Mouse (Mus musculus) MEL (cell line): ENCODE results near the gene Natd1. TPM values are rescaled to one million over a fixed set of nuclear protein-coding genes. Genes with fewer than 3 reads are reported as not detected.

Experiments used
- DNase-seq: peaks from one replicate; pipeline ENCODE4 v3.0.0; 2011; ENCODE audit warnings: low read depth, low spot score
- H3K27ac ChIP-seq: 2 replicates; pipeline ENCODE4 v1.5.1; 2012; ENCODE audit warnings: low read depth, mild to moderate bottlenecking, control low read depth, low read length, moderate library complexity; ENCODE audit not compliant: control insufficient read depth
- H3K27me3 ChIP-seq, 2 experiments: fragments of 150-350 bp in 1 of 2; sonication (generic) in 1 of 2; 2 replicates each; pipeline ENCODE4 v1.6.1; 2012; ENCODE audit warnings: low read length in 2 of 2, mild to moderate bottlenecking in 2 of 2, improper control_type of control experiment in 1 of 2, moderate library complexity in 1 of 2; ENCODE audit not compliant: insufficient read depth in 2 of 2, control insufficient read depth in 1 of 2
- H3K36me3 ChIP-seq, 2 experiments: 2 replicates each; pipeline ENCODE4 v1.6.1; 2012 to 2014; ENCODE audit warnings: low read length in 2 of 2, improper control_type of control experiment in 1 of 2, inconsistent platforms in 1 of 2, mild to moderate bottlenecking in 1 of 2; ENCODE audit not compliant: insufficient read depth in 2 of 2, control insufficient read depth in 1 of 2
- H3K4me1 ChIP-seq, 2 experiments: fragments of 150-350 bp in 1 of 2; sonication (generic) in 1 of 2; 2 replicates each; pipeline ENCODE4 v1.6.1; 2012; ENCODE audit warnings: low read length in 2 of 2, improper control_type of control experiment in 1 of 2, mild to moderate bottlenecking in 1 of 2; ENCODE audit not compliant: insufficient read depth in 2 of 2, control insufficient read depth in 1 of 2
- H3K4me3 ChIP-seq, 2 experiments: fragments of 150-350 bp in 1 of 2; sonication (generic) in 1 of 2; 2 replicates each; pipeline ENCODE4 v1.5.1; 2012; ENCODE audit warnings: low read depth in 2 of 2, low read length in 2 of 2, mild to moderate bottlenecking in 2 of 2, moderate library complexity in 2 of 2, control low read depth in 1 of 2, improper control_type of control experiment in 1 of 2; ENCODE audit not compliant: control insufficient read depth in 1 of 2, insufficient read depth in 1 of 2
- H3K79me2 ChIP-seq: 2 replicates; pipeline ENCODE4 v1.6.1; 2012; ENCODE audit warnings: mild to moderate bottlenecking, low read length, moderate library complexity; ENCODE audit not compliant: control insufficient read depth, poor library complexity, insufficient read depth
- H3K9ac ChIP-seq: 2 replicates; pipeline ENCODE4 v1.6.1; 2012; ENCODE audit warnings: low read depth, mild to moderate bottlenecking, control low read depth, low read length, moderate library complexity; ENCODE audit not compliant: control insufficient read depth, poor library complexity, severe bottlenecking
- H3K9me3 ChIP-seq: fragments of 150-350 bp; sonication (generic); replicated peaks from 2 replicates; pipeline ENCODE4 v1.6.1; 2012; ENCODE audit warnings: mild to moderate bottlenecking, low read length, improper control_type of control experiment, moderate library complexity; ENCODE audit not compliant: insufficient read depth
- BHLHE40 ChIP-seq: IDR thresholded peaks from 2 replicates; pipeline ENCODE4 v1.6.1; 2012; ENCODE audit warnings: low read depth, mild to moderate bottlenecking, inconsistent platforms, low read length, improper control_type of control experiment, borderline replicate concordance
- CHD2 ChIP-seq: IDR thresholded peaks from 2 replicates; pipeline ENCODE4 v1.6.1; 2011; ENCODE audit warnings: low read length, improper control_type of control experiment
- CTCF ChIP-seq, 3 experiments: IDR thresholded peaks in 2 of 3; conservative IDR thresholded peaks in 1 of 3; 2 replicates each; pipeline ENCODE4 v1.5.1; 2011 to 2012; ENCODE audit warnings: low read length in 3 of 3, low read depth in 2 of 3, mild to moderate bottlenecking in 2 of 3, improper control_type of control experiment in 1 of 3, inconsistent platforms in 1 of 3, mixed read lengths in 1 of 3, moderate library complexity in 1 of 3; ENCODE audit not compliant: control insufficient read depth in 1 of 3, insufficient read depth in 1 of 3, poor library complexity in 1 of 3, severe bottlenecking in 1 of 3
- E2F4 ChIP-seq: IDR thresholded peaks from 2 replicates; pipeline ENCODE4 v1.6.1; 2011; ENCODE audit warnings: low read depth, low read length, improper control_type of control experiment, borderline replicate concordance
- ELF1 ChIP-seq: IDR thresholded peaks from 2 replicates; pipeline ENCODE4 v1.6.1; 2014; ENCODE audit warnings: low read depth, mild to moderate bottlenecking, inconsistent platforms, low read length, improper control_type of control experiment, moderate library complexity
- EP300 ChIP-seq, 2 experiments: IDR thresholded peaks; 2 replicates each; pipeline ENCODE4 v1.6.1; 2011; ENCODE audit warnings: improper control_type of control experiment in 2 of 2, low read length in 2 of 2, low read depth in 1 of 2, mild to moderate bottlenecking in 1 of 2
- GABPA ChIP-seq: IDR thresholded peaks from 2 replicates; pipeline ENCODE4 v1.6.1; 2012; ENCODE audit warnings: low read depth, mild to moderate bottlenecking, inconsistent platforms, low read length, improper control_type of control experiment, moderate library complexity
- GATA1 ChIP-seq: IDR thresholded peaks from 2 replicates; pipeline ENCODE4 v1.6.1; 2011; ENCODE audit warnings: low read depth, low read length, improper control_type of control experiment
- JUND ChIP-seq: IDR thresholded peaks from 2 replicates; pipeline ENCODE4 v1.6.1; 2011; ENCODE audit warnings: low read depth, mild to moderate bottlenecking, improper control_type of control experiment, low read length
- KAT2A ChIP-seq: conservative IDR thresholded peaks from 2 replicates; pipeline ENCODE4 v1.6.1; 2012; ENCODE audit warnings: low read depth, low read length, improper control_type of control experiment, inconsistent platforms
- MAFK ChIP-seq: IDR thresholded peaks from 2 replicates; pipeline ENCODE4 v1.6.1; 2011; ENCODE audit warnings: low read depth, mild to moderate bottlenecking, low read length, improper control_type of control experiment, borderline replicate concordance
- MAZ ChIP-seq: IDR thresholded peaks from 2 replicates; pipeline ENCODE4 v1.6.1; 2012; ENCODE audit warnings: low read depth, mild to moderate bottlenecking, inconsistent platforms, low read length, improper control_type of control experiment
- MEF2A ChIP-seq: IDR thresholded peaks from 2 replicates; pipeline ENCODE4 v1.6.1; 2014; ENCODE audit warnings: low read depth, mild to moderate bottlenecking, inconsistent platforms, low read length, improper control_type of control experiment; ENCODE audit not compliant: poor library complexity, insufficient replicate concordance, severe bottlenecking; ENCODE audit errors: extremely low read depth
- MYB ChIP-seq: IDR thresholded peaks from 2 replicates; pipeline ENCODE4 v1.6.1; 2011; ENCODE audit warnings: mild to moderate bottlenecking, low read depth, low read length, improper control_type of control experiment
- MYC ChIP-seq: IDR thresholded peaks from 2 replicates; pipeline ENCODE4 v1.6.1; 2011; ENCODE audit warnings: low read depth, mild to moderate bottlenecking, low read length, improper control_type of control experiment, moderate library complexity
- NELFE ChIP-seq: IDR thresholded peaks from 2 replicates; pipeline ENCODE4 v1.6.1; 2011; ENCODE audit warnings: low read depth, low read length, improper control_type of control experiment
- NRF1 ChIP-seq: IDR thresholded peaks from 2 replicates; pipeline ENCODE4 v1.6.1; 2014; ENCODE audit warnings: low read depth, mild to moderate bottlenecking, inconsistent platforms, low read length, improper control_type of control experiment, moderate library complexity; ENCODE audit not compliant: poor library complexity, insufficient read depth, severe bottlenecking
- POLR2AphosphoS2 ChIP-seq: IDR thresholded peaks from 2 replicates; pipeline ENCODE4 v1.6.1; 2011; ENCODE audit warnings: low read length, improper control_type of control experiment
- POLR2AphosphoS5 ChIP-seq: IDR thresholded peaks from 2 replicates; pipeline ENCODE4 v1.6.1; 2012; ENCODE audit warnings: low read depth, borderline replicate concordance, mild to moderate bottlenecking, inconsistent platforms, low read length, moderate library complexity, mixed read lengths
- RAD21 ChIP-seq: IDR thresholded peaks from 2 replicates; pipeline ENCODE4 v1.6.1; 2011; ENCODE audit warnings: mild to moderate bottlenecking, low read depth, low read length, improper control_type of control experiment
- RCOR1 ChIP-seq: IDR thresholded peaks from 2 replicates; pipeline ENCODE4 v1.6.1; 2012; ENCODE audit warnings: low read depth, mild to moderate bottlenecking, inconsistent platforms, low read length, improper control_type of control experiment
- SIN3A ChIP-seq: IDR thresholded peaks from 2 replicates; pipeline ENCODE4 v1.6.1; 2012; ENCODE audit warnings: low read length, improper control_type of control experiment, inconsistent platforms
- TAL1 ChIP-seq: IDR thresholded peaks from 2 replicates; pipeline ENCODE4 v1.6.1; 2012; ENCODE audit warnings: mild to moderate bottlenecking, inconsistent platforms, low read length, moderate library complexity, mixed read lengths
- TBP ChIP-seq: IDR thresholded peaks from 2 replicates; pipeline ENCODE4 v1.8.0; 2011; ENCODE audit warnings: low read depth, low read length, improper control_type of control experiment
- UBTF ChIP-seq: IDR thresholded peaks from 2 replicates; pipeline ENCODE4 v1.6.1; 2012; ENCODE audit warnings: low read depth, mild to moderate bottlenecking, inconsistent platforms, low read length, improper control_type of control experiment, moderate library complexity, borderline replicate concordance; ENCODE audit not compliant: insufficient read depth
- USF2 ChIP-seq, 2 experiments: IDR thresholded peaks; 2 replicates each; pipeline ENCODE4 v1.6.1; 2011 to 2012; ENCODE audit warnings: improper control_type of control experiment in 2 of 2, low read length in 2 of 2, borderline replicate concordance in 1 of 2, inconsistent platforms in 1 of 2, low read depth in 1 of 2, mild to moderate bottlenecking in 1 of 2; ENCODE audit not compliant: insufficient read depth in 1 of 2
- ZC3H11A ChIP-seq: IDR thresholded peaks from 2 replicates; pipeline ENCODE4 v1.6.1; 2012; ENCODE audit warnings: low read depth, mild to moderate bottlenecking, inconsistent platforms, low read length, improper control_type of control experiment
- ZKSCAN1 ChIP-seq: IDR thresholded peaks from 2 replicates; pipeline ENCODE4 v1.6.1; 2012; ENCODE audit warnings: low read depth, mild to moderate bottlenecking, inconsistent platforms, low read length, improper control_type of control experiment, moderate library complexity
- ZMIZ1 ChIP-seq: IDR thresholded peaks from 2 replicates; pipeline ENCODE4 v1.6.1; 2012; ENCODE audit warnings: low read depth, mild to moderate bottlenecking, inconsistent platforms, low read length, improper control_type of control experiment, moderate library complexity
- ZNF384 ChIP-seq: IDR thresholded peaks from 2 replicates; pipeline ENCODE4 v1.6.1; 2012; ENCODE audit warnings: low read depth, mild to moderate bottlenecking, inconsistent platforms, low read length, improper control_type of control experiment
- polyA plus RNA-seq, 2 experiments: library from polyadenylated mRNA; stranded (reverse) in 1 of 2; unstranded in 1 of 2; fragments of >175 nt in 1 of 2; fragments of >200 nt in 1 of 2; gene quantifications; 2 replicates each; pipeline versions ENCODE4 v1.2.1 to v1.2.4; 2012; ENCODE audit warnings: low replicate concordance in 2 of 2, low read depth in 1 of 2; ENCODE audit not compliant: insufficient read length in 2 of 2, insufficient read depth in 1 of 2, missing spikeins in 1 of 2
- total RNA-seq: library from RNA; depleted of rRNA; stranded (reverse); fragments of 300-350 nt; gene quantifications from 2 replicates; pipeline ENCODE4 v1.2.3, GENCODE M21; 2012

Gene Natd1
- total and polyA plus RNA-seq, 3 experiments, result 3.0 to 10.9 TPM; not detected in 1

DNA sequence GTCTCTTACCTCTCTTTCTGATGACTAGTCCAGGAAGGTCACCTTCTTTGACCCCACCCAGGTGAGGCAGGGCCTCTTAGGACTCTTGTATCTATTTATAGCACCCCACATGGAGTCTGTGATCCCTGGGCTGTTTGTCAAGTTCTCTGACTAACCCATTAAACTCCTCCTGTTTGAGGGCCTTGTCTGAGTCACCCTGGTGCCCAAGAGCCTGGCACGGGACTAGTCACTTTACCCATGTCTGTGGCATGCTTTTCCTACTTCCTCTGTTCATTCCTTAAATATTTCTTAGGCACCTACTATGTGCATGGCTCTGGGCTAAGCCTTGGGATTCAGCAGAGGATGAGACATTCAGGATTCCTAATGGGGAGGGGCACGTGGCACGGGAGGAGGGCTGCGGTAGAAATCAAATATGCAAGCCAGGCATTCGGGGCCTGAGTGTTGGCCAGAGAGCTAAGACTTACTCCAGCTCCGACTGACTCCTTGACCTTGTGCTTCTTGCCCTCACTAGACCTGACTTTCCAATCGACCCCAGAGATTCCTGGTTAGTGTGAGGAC is 16.3 kb upstream of the Natd1 start (continued):
- no peak for TF ChIP-seq MAFK
- TF ChIP-seq ZNF384, result no peak
- peak; percentile 64; the same call in 1 of the 2 replicates for TF ChIP-seq UBTF
- no peak for TF ChIP-seq GATA1
- TF ChIP-seq CHD2, result no peak
- no peak for TF ChIP-seq RAD21
- TF ChIP-seq CTCF (IDR thresholded peaks at IDR 0.05 in 2 of 3, conservative IDR thresholded peaks at IDR 0.05 in 1 of 3; ENCODE audit: control insufficient read depth in 1 of 3, insufficient read depth in 1 of 3, low read depth in 2 of 3, low read length in 3 of 3, poor library complexity in 1 of 3, severe bottlenecking in 1 of 3), result no peak
- no peak for TF ChIP-seq ZMIZ1
- no peak; the same call in 1 of the 2 replicates for TF ChIP-seq MAZ
- no peak for TF ChIP-seq ELF1
- peak; percentile 31; the same call in 1 of the 2 replicates for TF ChIP-seq MEF2A
- no peak for TF ChIP-seq EP300 (IDR thresholded peaks at IDR 0.05; ENCODE audit: low read depth in 1 of 2, low read length in 2 of 2)
- TF ChIP-seq MYB, result no peak

DNA sequence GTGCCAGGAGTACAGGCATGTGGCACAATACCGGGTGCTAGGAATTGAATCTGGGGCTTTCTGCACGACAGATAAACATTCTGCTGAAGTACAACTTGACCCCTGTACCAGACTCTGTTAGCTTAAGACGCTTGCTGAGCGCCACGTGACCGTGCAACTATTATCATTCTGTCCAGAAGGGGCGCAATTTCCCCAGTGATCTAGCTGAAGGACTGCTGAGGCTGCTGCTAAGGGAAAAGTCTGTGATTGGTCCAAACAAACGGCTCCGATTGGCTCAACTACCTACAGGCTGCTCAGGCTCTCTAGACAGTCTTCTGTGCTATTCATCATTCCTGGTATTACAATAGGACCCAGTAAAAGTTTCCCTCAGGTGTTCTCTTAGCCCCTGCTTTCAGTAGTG is 12.7 kb upstream of the Natd1 start:
- H3K4me3 ChIP-seq, result no peak overlapping the region
- H3K36me3 ChIP-seq, result peaks cover 2 to 14% of the 10 kb centered on the region in 2 experiments
- peak overlapping the region; percentile 33; the same call in 1 of the 2 replicates for H3K27ac ChIP-seq
- no peaks in the 10 kb centered on the region for H3K27me3 ChIP-seq
- H3K4me1 ChIP-seq, result peaks cover 9 to 31% of the 10 kb centered on the region in 2 experiments
- H3K79me2 ChIP-seq, result peaks cover 26% of the 10 kb centered on the region
- H3K9me3 ChIP-seq, result no peaks in the 10 kb centered on the region
- H3K9ac ChIP-seq, result peak overlapping the region; percentile 61
- DNase-seq, result peak; percentile 98
- TF ChIP-seq TBP (0 out of 2 replicates have a peak, but pooled peaks have one; percentile 28), MAZ (no peak; the same call in 1 of the 2 replicates), CHD2 (no peak), RCOR1 (peak; percentile 53; the same call in 1 of the 2 replicates), JUND (no peak), GATA1 (no peak), MYB (no peak), CTCF (IDR thresholded peaks at IDR 0.05 in 2 of 3, conservative IDR thresholded peaks at IDR 0.05 in 1 of 3; ENCODE audit: control insufficient read depth in 1 of 3, insufficient read depth in 1 of 3, low read depth in 2 of 3, low read length in 3 of 3, poor library complexity in 1 of 3, severe bottlenecking in 1 of 3) (peak; percentile 76 to 97 (median 94)), POLR2AphosphoS2 (no peak), E2F4 (no peak), BHLHE40 (peak; percentile 94), TAL1 (no peak), ZNF384 (no peak), USF2 (IDR thresholded peaks at IDR 0.05; ENCODE audit: borderline replicate concordance in 1 of 2, insufficient read depth in 1 of 2, low read depth in 1 of 2, low read length in 2 of 2) (peak; percentile 89 to 97), ZC3H11A (peak; percentile 42; the same call in 1 of the 2 replicates), GABPA (no peak), ELF1 (no peak), KAT2A (no peak), NRF1 (no peak), POLR2AphosphoS5 (no peak), NELFE (no peak), EP300 (IDR thresholded peaks at IDR 0.05; ENCODE audit: low read depth in 1 of 2, low read length in 2 of 2) (no peak), ZMIZ1 (no peak), ZKSCAN1 (no peak), MAFK (no peak), RAD21 (peak; percentile 78), MYC (peak; percentile 99), SIN3A (peak; percentile 88), MEF2A (no peak)
